Mouse (Mus musculus) heart, embryonic 12.5 days (tissue): Measurements from ENCODE around the gene Setd3. TPM values are rescaled to one million over a fixed set of nuclear protein-coding genes. Genes with fewer than 3 reads are reported as not detected.

Source experiments
- ATAC-seq: fragments of 200-750 bp; cut with Nextera tagmentation; 2 replicates; pipeline ENCODE4 v1.8.0; 2017; ENCODE audit warnings: moderate TSS enrichment, moderate library complexity; ENCODE audit not compliant: insufficient number of reproducible peaks, low FRiP score
- H3K27ac ChIP-seq: fragments of 300-500 bp; sonication (generic); 2 replicates; pipeline ENCODE4 v1.5.1; 2016; ENCODE audit warnings: mild to moderate bottlenecking, moderate library complexity; ENCODE audit not compliant: poor library complexity, severe bottlenecking
- H3K27me3 ChIP-seq: fragments of 300-500 bp; sonication (generic); replicated peaks from 2 replicates; pipeline ENCODE4 v1.6.1; 2016; ENCODE audit warnings: mild to moderate bottlenecking, moderate library complexity
- H3K36me3 ChIP-seq: fragments of 300-500 bp; sonication (generic); 2 replicates; pipeline ENCODE4 v1.6.1; 2016; ENCODE audit warnings: mild to moderate bottlenecking, moderate library complexity
- H3K4me1 ChIP-seq: fragments of 300-500 bp; sonication (generic); replicated peaks from 2 replicates; pipeline ENCODE4 v1.6.1; 2016; ENCODE audit warnings: mild to moderate bottlenecking
- H3K4me2 ChIP-seq: fragments of 300-500 bp; sonication (generic); 2 replicates; pipeline ENCODE4 v1.6.1; 2016; ENCODE audit warnings: mild to moderate bottlenecking, moderate library complexity
- H3K4me3 ChIP-seq: fragments of 300-500 bp; sonication (generic); 2 replicates; pipeline ENCODE4 v1.5.1; 2016; ENCODE audit warnings: mild to moderate bottlenecking
- H3K9ac ChIP-seq: fragments of 300-500 bp; sonication (generic); 2 replicates; pipeline ENCODE4 v1.6.1; 2016; ENCODE audit warnings: mild to moderate bottlenecking, moderate library complexity
- H3K9me3 ChIP-seq: fragments of 300-500 bp; sonication (generic); replicated peaks from 2 replicates; pipeline ENCODE4 v1.6.1; 2016; ENCODE audit warnings: mild to moderate bottlenecking, moderate library complexity
- WGBS: fragments of 180-500 bp; shearing (Covaris S2); methylation state at CpG from one replicate; pipeline ENCODE4 v1.1.7; 2016; 5-methylcytosine and 5-hydroxymethylcytosine counted together
- polyA plus RNA-seq: library from polyadenylated mRNA; unstranded; fragments of >200 nt; fragmentation: Nextera tagmentation; extraction: Ambion mirVana; gene quantifications from 2 replicates; pipeline ENCODE4 v1.2.1, GENCODE M21; 2016

The Setd3 gene
- polyA plus RNA-seq, 1 experiment from 2014 or later, result 83.1 TPM

GRCm38 (mm10) chr12:108143624-108144498 lies 35.3 kb downstream of the Setd3 start:
- no peaks in the 10 kb centered on the region for H3K27me3 ChIP-seq
- H3K4me1 ChIP-seq, result peaks cover 9% of the 10 kb centered on the region
- H3K36me3 ChIP-seq, result peaks cover 25% of the 10 kb centered on the region
- H3K27ac ChIP-seq, result no peak overlapping the region
- H3K4me3 ChIP-seq, result no peak overlapping the region
- H3K9ac ChIP-seq, result no peak overlapping the region
- ATAC-seq, result no peak
- H3K9me3 ChIP-seq, result no peaks in the 10 kb centered on the region
- 82% methylated on average over 5 of the region's 5 CpGs for WGBS
- H3K4me2 ChIP-seq, result no peak overlapping the region

GRCm38 (mm10) chr12:108135610-108136208 lies 43.4 kb downstream of the Setd3 start:
- no peak overlapping the region for H3K4me2 ChIP-seq
- no peaks in the 10 kb centered on the region for H3K27me3 ChIP-seq
- no peak overlapping the region for H3K27ac ChIP-seq
- H3K4me3 ChIP-seq, result no peak overlapping the region
- no peak for ATAC-seq
- no peaks in the 10 kb centered on the region for H3K4me1 ChIP-seq
- no peaks in the 10 kb centered on the region for H3K9me3 ChIP-seq
- peaks cover 37% of the 10 kb centered on the region for H3K36me3 ChIP-seq
- H3K9ac ChIP-seq, result no peak overlapping the region
- 79% methylated on average over 6 of the region's 6 CpGs for WGBS

GRCm38 (mm10) chr12:108133181-108133580 lies 45.9 kb downstream of the Setd3 start:
- WGBS, result 86% methylated on average over 2 of the region's 2 CpGs
- no peak overlapping the region for H3K27ac ChIP-seq
- no peak overlapping the region for H3K4me2 ChIP-seq
- H3K9ac ChIP-seq, result no peak overlapping the region
- H3K4me3 ChIP-seq, result no peak overlapping the region
- H3K36me3 ChIP-seq, result peaks cover 58% of the 10 kb centered on the region
- H3K9me3 ChIP-seq, result no peaks in the 10 kb centered on the region
- H3K27me3 ChIP-seq, result no peaks in the 10 kb centered on the region
- ATAC-seq, result no peak
- no peaks in the 10 kb centered on the region for H3K4me1 ChIP-seq

- Histone ChIP-seq H3K27me3 (no peaks in the 10 kb centered on the region), H3K9ac (no peak overlapping the region), H3K36me3 (peaks cover 64% of the 10 kb centered on the region), H3K9me3 (no peaks in the 10 kb centered on the region), H3K4me1 (no peaks in the 10 kb centered on the region), H3K4me3 (no peak overlapping the region), H3K4me2 (no peak overlapping the region), H3K27ac (no peak overlapping the region)
- WGBS, result 90% methylated on average over 8 of the region's 8 CpGs
- ATAC-seq, result no peak
Measured at GRCm38 (mm10) chr12:108132450-108133070, 46.6 kb downstream of the Setd3 start.

GRCm38 (mm10) chr12:108121288-108121687 lies 57.8 kb downstream of the Setd3 start:
- no peak overlapping the region for H3K4me2 ChIP-seq
- no peaks in the 10 kb centered on the region for H3K27me3 ChIP-seq
- ATAC-seq, result no peak
- H3K27ac ChIP-seq, result no peak overlapping the region
- peaks cover 20% of the 10 kb centered on the region for H3K4me1 ChIP-seq
- peaks cover 12% of the 10 kb centered on the region for H3K36me3 ChIP-seq
- no peaks in the 10 kb centered on the region for H3K9me3 ChIP-seq
- no peak overlapping the region for H3K4me3 ChIP-seq
- no peak overlapping the region for H3K9ac ChIP-seq
- 11% methylated on average over 2 of the region's 2 CpGs for WGBS

- H3K27ac ChIP-seq, result no peak overlapping the region
- peak; percentile 59; the same call in 1 of the 2 replicates for ATAC-seq
- WGBS, result 48% methylated on average over 6 of the region's 6 CpGs
Measured at GRCm38 (mm10) chr12:108120434-108120833, 58.7 kb downstream of the Setd3 start.

GRCm38 (mm10) chr12:108119930-108120329 lies 59.2 kb downstream of the Setd3 start:
- Histone ChIP-seq H3K4me1 (peaks cover 20% of the 10 kb centered on the region), H3K27ac (no peak overlapping the region), H3K36me3 (peaks cover 16% of the 10 kb centered on the region), H3K4me3 (no peak overlapping the region), H3K27me3 (no peaks in the 10 kb centered on the region), H3K9ac (no peak overlapping the region), H3K4me2 (no peak overlapping the region), H3K9me3 (no peaks in the 10 kb centered on the region)
- ATAC-seq, result no peak
- WGBS, result 76% methylated on average over 9 of the region's 9 CpGs

More at GRCm38 (mm10) chr12:108120434-108120833, 58.7 kb downstream of the Setd3 start:
- Histone ChIP-seq H3K9me3 (no peaks in the 10 kb centered on the region), H3K9ac (no peak overlapping the region), H3K4me2 (no peak overlapping the region), H3K36me3 (peaks cover 13% of the 10 kb centered on the region), H3K27me3 (no peaks in the 10 kb centered on the region), H3K4me3 (no peak overlapping the region), H3K4me1 (peaks cover 20% of the 10 kb centered on the region)

GRCm38 (mm10) chr12:108118902-108119531 lies 60.1 kb downstream of the Setd3 start:
- H3K9ac ChIP-seq, result no peak overlapping the region
- H3K27ac ChIP-seq, result no peak overlapping the region
- H3K36me3 ChIP-seq, result peaks cover 23% of the 10 kb centered on the region
- H3K9me3 ChIP-seq, result no peaks in the 10 kb centered on the region
- H3K27me3 ChIP-seq, result no peaks in the 10 kb centered on the region
- peak overlapping the region; percentile 3; the same call in 1 of the 2 replicates for H3K4me3 ChIP-seq
- 0 out of 2 replicates have a peak, but pooled peaks have one; percentile 58 for ATAC-seq
- H3K4me1 ChIP-seq, result peaks cover 20% of the 10 kb centered on the region
- 34% methylated on average over 19 of the region's 19 CpGs for WGBS
- H3K4me2 ChIP-seq, result peak overlapping the region; percentile 61

- Histone ChIP-seq H3K4me2 (peak overlapping the region; percentile 61), H3K36me3 (peaks cover 20% of the 10 kb centered on the region), H3K9me3 (no peaks in the 10 kb centered on the region), H3K4me1 (peaks cover 20% of the 10 kb centered on the region), H3K4me3 (no peak overlapping the region), H3K9ac (no peak overlapping the region), H3K27ac (no peak overlapping the region), H3K27me3 (no peaks in the 10 kb centered on the region)
- WGBS, result 45% methylated on average over 10 of the region's 10 CpGs
- ATAC-seq, result no peak
Measured at GRCm38 (mm10) chr12:108118503-108118901, 60.6 kb downstream of the Setd3 start.

- H3K36me3 ChIP-seq, result peaks cover 61% of the 10 kb centered on the region
- no peak overlapping the region for H3K27ac ChIP-seq
- H3K4me3 ChIP-seq, result no peak overlapping the region
- H3K9ac ChIP-seq, result no peak overlapping the region
- no peak for ATAC-seq
- WGBS, result 87% methylated on average over 12 of the region's 12 CpGs
- H3K4me1 ChIP-seq, result peaks cover 13% of the 10 kb centered on the region; the same call in 1 of the 2 replicates
- H3K4me2 ChIP-seq, result no peak overlapping the region
- no peaks in the 10 kb centered on the region for H3K27me3 ChIP-seq
- H3K9me3 ChIP-seq, result no peaks in the 10 kb centered on the region
Measured at GRCm38 (mm10) chr12:108111191-108111590, 67.9 kb downstream of the Setd3 start.

GRCm38 (mm10) chr12:108110674-108111073 lies 68.4 kb downstream of the Setd3 start:
- H3K36me3 ChIP-seq, result peaks cover 66% of the 10 kb centered on the region
- WGBS, result 87% methylated on average over 3 of the region's 3 CpGs

More at GRCm38 (mm10) chr12:108110674-108111073, 68.4 kb downstream of the Setd3 start:
- Histone ChIP-seq H3K9ac (no peak overlapping the region), H3K4me1 (peaks cover 13% of the 10 kb centered on the region; the same call in 1 of the 2 replicates), H3K4me2 (no peak overlapping the region), H3K9me3 (no peaks in the 10 kb centered on the region), H3K27me3 (no peaks in the 10 kb centered on the region), H3K4me3 (no peak overlapping the region), H3K27ac (no peak overlapping the region)
- no peak for ATAC-seq
